Mouse (Mus musculus) bone marrow macrophage, adult 2 months (primary cell): ENCODE measurements around the gene Tmem95.

ENCODE experiments used
- CTCF ChIP-seq: IDR thresholded peaks from 2 replicates; pipeline ENCODE4 v1.5.1; 2012; ENCODE audit warnings: low read depth, mild to moderate bottlenecking, low read length, moderate library complexity
- POLR2A ChIP-seq: IDR thresholded peaks from 2 replicates; pipeline ENCODE4 v1.6.1; 2012; ENCODE audit warnings: mild to moderate bottlenecking, low read depth, low read length, borderline replicate concordance

DNA sequence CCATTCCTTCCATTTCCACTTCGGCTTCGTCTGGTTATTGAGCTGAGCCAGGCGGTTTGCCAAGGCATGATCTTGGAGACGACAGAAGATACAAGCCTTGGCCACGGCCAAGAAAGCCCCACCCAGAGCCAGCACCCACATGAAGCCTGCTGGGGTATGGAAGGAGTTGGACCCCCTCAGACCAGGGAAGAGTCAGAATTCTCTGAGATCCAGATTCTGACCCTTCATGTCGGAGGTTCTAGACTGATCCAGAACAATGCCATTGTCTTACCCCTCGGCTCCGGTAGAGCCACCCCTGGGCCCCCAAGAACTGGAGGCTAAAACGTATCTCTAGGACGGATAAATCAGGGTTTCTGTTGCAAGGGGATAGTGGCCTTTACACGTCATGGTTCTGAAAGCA lies at the start of gene Tmem95:
- TF ChIP-seq CTCF: no peak
- no peak for TF ChIP-seq POLR2A
